Comparison of ENCODE assay signal across 8 mouse cellular contexts in genomic region chr3:59208650-59209548, GRCm38 (mm10). TPM values are rescaled to one million over a fixed set of nuclear protein-coding genes. Genes with fewer than 3 reads are reported as not detected.
DNase-seq lines count a peak whose midpoint lies in the region; ATAC-seq and TF ChIP-seq lines count a peak whose summit lies in the region.

No protein-coding gene starts in this region.

- no peaks in the 10 kb centered on the region for H3K27me3 ChIP-seq in G1E (ENCODE audit: insufficient read depth, low read length)
- no peaks in the 10 kb centered on the region for H3K27me3 ChIP-seq in cerebellum, adult 2 months (ENCODE audit: control insufficient read depth, insufficient read depth, low read length)
- no peaks in the 10 kb centered on the region for H3K27me3 ChIP-seq in lung, embryonic 16.5 days (ENCODE audit: control insufficient read depth, insufficient read depth, low read depth, low read length)

- DNase-seq in layer of hippocampus, adult 9-10 months (ENCODE audit: low spot score): peak; percentile 85
- no peak for DNase-seq in layer of hippocampus, adult 8-10 months (ENCODE audit: low spot score in 2 of 2)
- no peak for DNase-seq in G1E (ENCODE audit: low spot score)
- peak; percentile 54 to 68 for DNase-seq in cerebellum, adult 2 months
- DNase-seq in heart, postnatal 10 days: peak; percentile 61 to 79
- peak; percentile 30 for DNase-seq in skeletal muscle tissue, adult 2 months (ENCODE audit: low read depth, low spot score)
- DNase-seq in layer of hippocampus, postnatal 10 days (ENCODE audit: low spot score in 2 of 2): no peak

- intact Hi-C loops in heart, postnatal 10 days (cut with DNase I): loop anchor here (2.0 kb wide), 3 partner anchors 34 to 130 kb away; no protein-coding TSS in a partner anchor

- no peak overlapping the region for H3K4me3 ChIP-seq in G1E (ENCODE audit: low read depth, low read length)
- no peak overlapping the region for H3K4me3 ChIP-seq in cerebellum, adult 2 months (replicated peaks; ENCODE audit: insufficient read depth, low read depth, low read length)
- H3K4me3 ChIP-seq in lung, embryonic 16.5 days (ENCODE audit: low read length): no peak overlapping the region

- peak; percentile 73 for TF ChIP-seq CTCF in G1E (IDR thresholded peaks at IDR 0.05; ENCODE audit: low read depth, low read length)
- TF ChIP-seq CTCF in cerebellum, adult 2 months (IDR thresholded peaks at IDR 0.05; ENCODE audit: borderline replicate concordance, insufficient read depth, low read depth, low read length): peak; percentile 48

- WGBS in cerebellum, adult 2 months: 51% methylated on average over 4 of the region's 4 CpGs
- 62% methylated on average over 4 of the region's 4 CpGs for WGBS in lung, embryonic 16.5 days

- no peaks in the 10 kb centered on the region for H3K36me3 ChIP-seq in G1E (replicated peaks)
- no peaks in the 10 kb centered on the region for H3K36me3 ChIP-seq in lung, embryonic 16.5 days (ENCODE audit: control insufficient read depth, insufficient read depth, low read length)

- no peaks in the 10 kb centered on the region for H3K9me3 ChIP-seq in G1E (replicated peaks)
- H3K9me3 ChIP-seq in lung, embryonic 16.5 days (ENCODE audit: control insufficient read depth, low read length): no peaks in the 10 kb centered on the region

- H3K27ac ChIP-seq in cerebellum, adult 2 months (ENCODE audit: insufficient read depth, low read length): peak overlapping the region; percentile 38
- no peak overlapping the region for H3K27ac ChIP-seq in lung, embryonic 16.5 days (ENCODE audit: low read length)

- no peaks in the 10 kb centered on the region for H3K4me1 ChIP-seq in G1E (ENCODE audit: insufficient read depth, low read depth, low read length)
- peaks cover 4% of the 10 kb centered on the region; the same call in 1 of the 2 replicates for H3K4me1 ChIP-seq in cerebellum, adult 2 months (ENCODE audit: control insufficient read depth, insufficient read depth, low read length)
- H3K4me1 ChIP-seq in lung, embryonic 16.5 days (replicated peaks; ENCODE audit: control insufficient read depth, insufficient read depth, low read length): peaks cover 13% of the 10 kb centered on the region

- no peak overlapping the region for H3K4me2 ChIP-seq in lung, embryonic 16.5 days (ENCODE audit: low read depth, low read length)

- no peak overlapping the region for H3K9ac ChIP-seq in lung, embryonic 16.5 days (ENCODE audit: low read length)

- TF ChIP-seq POLR2A in cerebellum, adult 2 months (IDR thresholded peaks at IDR 0.05; ENCODE audit: borderline replicate concordance, insufficient read depth, low read length): no peak

- ATAC-seq in G1E (ENCODE audit: extremely low read depth, insufficient number of reproducible peaks, low FRiP score, poor library complexity, severe bottlenecking): no peak
- ATAC-seq in lung, embryonic 16.5 days (ENCODE audit: low read depth): peak; percentile 27; the same call in 1 of the 2 replicates

RNA-seq across cellular contexts. Expression of gene P2ry13, which starts 1.8 kb away (rescaled TPM):
- 10 to 100 TPM in 2 of 4 experiments, 1 to 10 TPM in 2; 7.7 to 23.9 (median 15.7) TPM for total RNA-seq in layer of hippocampus, adult 8-10 months (2022)
- not detected in 2 replicates for total RNA-seq in G1E (2014; fragmentation: Nextera tagmentation)
- 0.06 and 0.16 TPM in 2 replicates for total RNA-seq in G1E (2017)
- polyA plus RNA-seq in G1E (2012): not detected in 2 replicates
- polyA plus RNA-seq in cerebellum, adult 2 months (2012; rRNA removed): 3.7 and 4.1 TPM in 2 replicates
- total RNA-seq in heart, postnatal 10 days (2021): under 1 TPM; 0.69 to 0.79 TPM
- 1.5 and 1.7 TPM in 2 replicates for polyA plus RNA-seq in lung, embryonic 16.5 days (2015; fragmentation: Nextera tagmentation; extraction: Ambion mirVana)
- 10 to 100 TPM in 1 of 2 experiments, 1 to 10 TPM in 1; 9.2 to 11.4 TPM for total RNA-seq in layer of hippocampus, postnatal 10 days (2021)

RNA-seq across cellular contexts. Expression of gene Gpr87, which starts 14.0 kb away (rescaled TPM):
- not detected for total RNA-seq in layer of hippocampus, adult 8-10 months (2022)
- total RNA-seq in G1E (2014; fragmentation: Nextera tagmentation) (not detected in 2 replicates), G1E (2017) (0.33 TPM in 1 of 2 replicates, not detected in the other)
- polyA plus RNA-seq in G1E (2012): not detected in 2 replicates
- not detected in 2 replicates for polyA plus RNA-seq in cerebellum, adult 2 months (2012; rRNA removed)
- not detected for total RNA-seq in heart, postnatal 10 days (2021)
- 0.20 TPM in 1 of 2 replicates, not detected in the other for polyA plus RNA-seq in lung, embryonic 16.5 days (2015; fragmentation: Nextera tagmentation; extraction: Ambion mirVana)
- not detected for total RNA-seq in layer of hippocampus, postnatal 10 days (2021)

RNA-seq across cellular contexts. Expression of gene P2ry12, which starts 53.8 kb away (rescaled TPM):
- 100 to 1,000 TPM in 2 of 4 experiments, 10 to 100 TPM in 2; 41.7 to 102 (median 71.7) TPM for total RNA-seq in layer of hippocampus, adult 8-10 months (2022)
- total RNA-seq in G1E (2014; fragmentation: Nextera tagmentation) (not detected in 2 replicates), G1E (2017) (0.22 TPM in 1 of 2 replicates, not detected in the other)
- polyA plus RNA-seq in G1E (2012): not detected in 2 replicates
- 16.1 and 17.5 TPM in 2 replicates for polyA plus RNA-seq in cerebellum, adult 2 months (2012; rRNA removed)
- 1 to 10 TPM; 2.0 to 2.1 TPM for total RNA-seq in heart, postnatal 10 days (2021)
- 2.1 and 2.8 TPM in 2 replicates for polyA plus RNA-seq in lung, embryonic 16.5 days (2015; fragmentation: Nextera tagmentation; extraction: Ambion mirVana)
- total RNA-seq in layer of hippocampus, postnatal 10 days (2021): 10 to 100 TPM; 52.7 to 54.8 TPM

RNA-seq across cellular contexts. Expression of gene P2ry14, which starts 55.5 kb away (rescaled TPM):
- total RNA-seq in layer of hippocampus, adult 8-10 months (2022): 1 to 10 TPM; 1.4 to 3.4 (median 2.5) TPM
- total RNA-seq in G1E (2014; fragmentation: Nextera tagmentation) (not detected in 2 replicates), G1E (2017) (0.23 and 0.38 TPM in 2 replicates)
- polyA plus RNA-seq in G1E (2012): not detected in 2 replicates
- polyA plus RNA-seq in cerebellum, adult 2 months (2012; rRNA removed): 3.4 and 4.2 TPM in 2 replicates
- total RNA-seq in heart, postnatal 10 days (2021): 1 to 10 TPM; 6.0 to 6.7 TPM
- polyA plus RNA-seq in lung, embryonic 16.5 days (2015; fragmentation: Nextera tagmentation; extraction: Ambion mirVana): 29.7 and 31.3 TPM in 2 replicates
- total RNA-seq in layer of hippocampus, postnatal 10 days (2021): 1 to 10 TPM; 1.1 to 1.6 TPM

Comparison
In these comparisons a context has a peak if more than half of its experiments do, and no peak if none do; other contexts are left out.
1. DNase-seq: peak in layer of hippocampus, adult 9-10 months (single experiment), cerebellum, adult 2 months (2 of 2), heart, postnatal 10 days (2 of 2) and skeletal muscle tissue, adult 2 months (single experiment); none in layer of hippocampus, adult 8-10 months (0 of 2), G1E (single experiment) and layer of hippocampus, postnatal 10 days (0 of 2).
2. RNA of gene P2ry13, which starts 1.8 kb away (total RNA-seq): 7.7 to 23.9 TPM in layer of hippocampus, adult 8-10 months and 9.2 to 11.4 TPM in layer of hippocampus, postnatal 10 days; 0.69 to 0.79 TPM in heart, postnatal 10 days and 0.06 to 0.16 TPM in G1E; every median in the first group is over 4 times any median in the second.
3. RNA of gene P2ry12, which starts 53.8 kb away (total RNA-seq): 41.7 to 102 TPM in layer of hippocampus, adult 8-10 months and 52.7 to 54.8 TPM in layer of hippocampus, postnatal 10 days; 2.0 to 2.1 TPM in heart, postnatal 10 days and 0.22 TPM in G1E; every median in the first group is over 10 times any median in the second.